Mouse (Mus musculus) cerebellum, postnatal 4 days (tissue): ENCODE measurements around the gene Apol7e.
A peak's percentile ranks its signal among the peaks of the same experiment; 100 is the strongest.
"Not testable (repeated sequence)": the region's sequence is repeated elsewhere in the genome, so short reads cannot be mapped to it uniquely, and the experiment has no call there.

Experiments used
- DNase-seq, 2 experiments: peaks; one replicate each; pipeline ENCODE4 v3.0.0; 2022; ENCODE audit warnings: low spot score in 2 of 2, mixed read lengths in 1 of 2

Apol7e gene

DNA sequence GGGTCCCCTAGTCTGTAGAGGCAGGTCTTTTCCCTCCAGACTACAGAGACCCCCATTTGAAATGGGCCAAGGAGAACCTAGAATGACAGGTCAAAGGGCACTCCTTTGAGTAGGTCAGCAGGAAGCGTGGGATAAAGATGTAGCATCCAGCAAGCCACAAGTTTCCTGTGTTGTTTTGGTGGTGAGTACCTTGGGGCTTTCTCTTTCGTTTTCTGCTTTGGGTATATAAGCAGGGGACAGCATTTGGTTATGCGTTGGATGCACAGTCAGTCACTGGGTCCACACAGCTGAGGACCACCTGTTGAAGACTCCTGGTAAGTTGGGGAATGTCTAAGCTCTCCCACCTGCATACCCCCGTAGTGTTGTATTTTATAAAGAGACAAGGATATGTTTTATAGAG, at the start of gene Apol7e:
Gene Apol7e, plus strand, starts transcription at position 202 of the 400 bp plus-strand sequence.
- not testable (repeated sequence) for DNase-seq

DNA sequence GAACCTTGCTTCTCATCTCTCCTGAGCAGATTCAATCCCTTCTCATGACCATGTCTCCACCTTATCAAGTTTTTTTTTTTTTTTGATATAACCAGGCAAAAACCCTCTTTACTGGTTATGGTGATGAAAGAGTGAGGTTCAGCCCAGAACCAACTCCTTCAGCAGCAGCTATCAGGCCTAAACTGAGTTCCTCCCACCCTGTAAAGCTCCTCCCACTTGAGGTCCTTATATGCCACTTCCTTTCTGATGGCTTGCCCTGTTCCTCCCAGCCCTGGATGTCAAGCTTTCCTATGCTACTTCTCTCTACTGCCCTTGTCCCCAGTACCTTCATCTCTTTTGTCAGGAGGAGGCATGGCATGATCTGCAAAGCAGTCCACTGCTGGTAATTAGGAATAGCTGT, 47.5 kb upstream of the Apol7e start:
- not testable (repeated sequence) for DNase-seq

DNA sequence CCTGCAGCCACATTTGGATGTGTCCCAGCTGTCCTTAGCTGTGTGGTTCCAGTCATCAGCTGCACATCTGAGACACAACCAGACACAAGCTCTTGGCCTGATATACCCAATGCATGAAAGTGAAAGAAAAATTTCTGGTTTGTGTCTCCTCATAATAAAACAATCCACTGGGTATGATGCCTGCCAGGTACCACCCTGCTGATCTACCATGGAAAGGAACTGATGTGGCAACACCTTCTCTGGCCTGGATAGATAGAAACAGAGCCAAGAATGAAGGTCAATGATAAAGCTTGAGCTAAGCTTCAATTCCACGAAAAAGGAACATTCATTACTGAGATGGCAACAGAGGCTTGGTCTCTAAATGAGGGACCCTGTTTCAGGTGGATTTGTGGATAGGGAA, 38.9 kb upstream of the Apol7e start:
- DNase-seq, result not testable (repeated sequence)

DNA sequence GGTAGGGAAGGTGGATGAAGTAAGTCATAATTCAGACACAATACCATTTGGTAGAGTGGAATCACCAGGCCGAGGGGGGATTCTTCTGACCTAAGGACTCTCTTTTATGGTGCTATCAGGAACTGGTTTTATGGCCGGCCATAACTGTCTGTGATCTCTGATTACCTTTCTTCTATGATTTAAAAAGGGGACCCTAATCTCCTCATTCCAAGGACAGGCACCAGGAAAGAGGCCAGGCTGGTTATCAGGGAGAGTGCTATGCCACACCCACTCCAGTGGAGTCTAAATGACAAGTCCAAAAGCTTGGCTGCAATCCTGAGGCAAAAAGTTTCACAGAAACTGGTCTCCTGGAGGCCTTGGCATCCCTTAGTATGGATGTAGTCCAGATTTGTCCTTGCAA, 36.8 kb upstream of the Apol7e start:
- not testable (repeated sequence) for DNase-seq

DNA sequence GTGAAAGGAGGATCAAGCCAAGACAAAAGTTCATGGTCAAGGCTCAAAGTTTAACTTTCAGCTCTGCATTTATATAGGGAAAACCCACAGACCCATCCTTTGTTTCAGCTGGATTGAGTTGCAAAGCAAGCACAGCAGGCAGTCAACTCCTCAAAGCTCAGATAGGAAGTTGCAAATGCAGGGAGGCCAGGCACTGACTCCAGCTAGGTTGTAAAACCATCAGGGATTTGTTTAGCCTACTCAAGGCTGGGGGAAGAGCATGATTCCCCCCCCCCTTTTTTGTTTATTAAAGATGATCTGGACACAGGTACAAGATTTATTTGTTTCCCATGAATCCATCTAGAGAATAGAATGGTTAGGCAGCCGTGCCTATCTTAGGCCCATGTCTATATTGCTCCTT, 24.6 kb upstream of the Apol7e start:
- DNase-seq, result not testable (repeated sequence)

DNA sequence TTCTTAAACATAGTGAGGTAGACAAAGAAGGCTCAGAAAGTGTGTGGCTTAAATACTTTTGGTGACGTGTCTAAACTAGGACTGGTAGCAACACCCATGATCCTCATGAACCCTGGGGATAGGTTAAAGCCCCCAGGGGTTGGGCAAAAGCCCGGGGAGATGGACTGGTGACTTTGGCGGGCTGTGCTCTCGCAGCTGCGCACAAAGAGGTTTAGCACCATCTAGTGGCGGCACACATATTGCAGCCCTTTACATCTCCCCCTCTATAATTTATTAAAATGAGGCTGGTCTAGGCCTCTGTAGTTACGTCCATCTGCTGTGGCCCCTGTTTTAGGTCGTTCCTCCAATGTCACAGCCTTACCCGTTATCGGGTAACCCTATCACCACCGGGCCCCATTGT, 14.7 kb upstream of the Apol7e start:
- peak in 1 of 2 experiments; percentile 37 for DNase-seq

DNA sequence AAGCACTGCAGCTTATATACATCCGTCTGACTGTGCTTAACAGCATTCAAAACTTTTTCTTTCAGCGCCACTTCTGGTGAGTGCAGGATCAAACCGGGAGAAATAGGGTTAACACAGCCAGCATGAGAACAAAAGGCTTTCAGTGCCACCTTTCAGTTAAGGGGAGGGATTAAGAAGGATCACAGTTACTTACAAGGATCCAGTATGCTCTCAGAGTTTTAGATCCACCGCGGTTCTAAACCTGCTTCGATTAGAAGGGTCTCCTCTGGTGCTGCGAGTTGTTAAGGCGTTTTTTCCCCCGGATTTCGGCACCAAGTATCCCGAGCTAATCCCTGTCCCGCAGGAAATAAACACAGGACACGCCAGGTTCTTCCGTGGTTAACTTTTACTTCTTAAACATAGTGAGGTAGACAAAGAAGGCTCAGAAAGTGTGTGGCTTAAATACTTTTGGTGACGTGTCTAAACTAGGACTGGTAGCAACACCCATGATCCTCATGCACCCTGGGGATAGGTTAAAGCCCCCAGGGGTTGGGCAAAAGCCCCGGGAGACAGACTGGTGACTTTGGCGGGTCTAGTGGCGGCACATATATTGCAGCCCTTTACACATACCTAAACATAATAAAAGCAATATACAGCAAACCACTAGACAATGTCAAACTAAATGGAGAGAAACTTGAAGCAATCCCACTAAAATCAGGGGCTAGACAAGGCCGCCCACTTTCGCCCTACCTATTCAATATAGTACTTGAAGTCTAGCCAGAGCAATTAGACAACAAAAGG, 6.9 kb upstream of the Apol7e start:
- DNase-seq, result not testable (repeated sequence)

DNA sequence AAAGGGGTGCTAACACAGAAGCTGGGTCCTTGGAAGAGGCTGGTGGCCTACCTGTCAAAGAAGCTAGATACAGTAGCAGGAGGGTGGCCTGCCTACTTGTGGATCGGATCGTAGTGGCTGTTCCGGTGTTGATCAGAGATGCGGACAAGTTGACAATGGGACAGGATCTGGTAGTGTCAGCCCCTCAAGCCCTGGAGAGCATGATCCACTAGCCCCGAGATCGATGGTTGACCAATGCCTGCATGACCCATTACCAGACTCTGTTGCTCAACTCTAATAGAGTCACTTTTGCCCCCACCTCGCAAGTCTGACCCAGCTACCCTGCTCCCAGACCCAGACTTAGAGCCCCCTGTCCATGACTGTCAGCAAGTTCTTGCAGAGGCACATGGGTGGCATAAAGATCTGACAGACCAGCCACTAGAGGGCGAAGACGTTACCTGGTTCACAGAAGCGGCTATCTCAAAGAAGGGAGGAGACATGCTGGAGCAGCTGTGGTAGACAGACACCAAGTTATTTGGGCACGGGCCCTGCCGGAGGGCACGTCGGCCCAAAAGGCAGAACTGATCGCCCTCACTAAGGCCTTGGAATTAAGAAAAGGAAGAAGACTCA, 3.9 kb upstream of the Apol7e start:
- not testable (repeated sequence) for DNase-seq

DNA sequence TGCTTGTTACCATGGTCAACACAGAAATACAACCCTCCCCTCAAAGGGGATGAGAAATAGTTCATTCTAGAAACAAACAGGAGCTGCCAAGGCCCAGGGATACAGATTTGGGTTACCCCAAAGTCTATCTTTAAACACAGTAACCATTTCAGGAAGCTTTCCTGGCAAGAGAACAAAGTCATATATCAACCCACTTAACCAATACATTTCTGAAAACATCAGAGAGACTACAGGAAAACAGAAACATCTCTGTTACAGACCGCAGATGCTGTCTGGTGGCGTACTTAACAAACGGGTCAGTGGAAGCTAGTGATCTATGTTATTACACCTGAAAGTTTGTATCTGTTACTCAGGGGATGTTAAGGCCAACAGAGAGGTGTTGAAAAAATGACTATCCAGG, 6.6 kb downstream of the Apol7e start:
- DNase-seq, result not testable (repeated sequence)

DNA sequence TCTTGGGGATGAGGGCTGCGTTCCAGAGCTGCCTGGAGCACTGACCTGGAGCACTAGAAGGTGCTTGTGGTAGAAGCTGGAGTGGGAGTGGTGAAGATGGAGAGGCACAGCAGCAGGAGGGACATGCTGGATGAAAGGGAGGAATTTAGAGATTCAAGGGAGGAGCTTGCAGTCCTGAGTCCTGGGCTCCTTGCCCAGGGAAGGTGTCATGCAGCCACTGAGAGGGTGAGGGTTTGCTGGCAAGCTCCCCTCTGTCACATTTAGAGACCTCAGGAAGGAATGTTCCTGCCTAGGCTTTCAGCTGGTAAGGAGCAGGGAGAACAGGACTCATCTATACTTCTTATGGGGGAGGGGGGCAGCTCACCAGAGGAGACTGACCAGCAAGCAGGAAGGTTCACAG, 10.3 kb downstream of the Apol7e start:
- not testable (repeated sequence) for DNase-seq

DNA sequence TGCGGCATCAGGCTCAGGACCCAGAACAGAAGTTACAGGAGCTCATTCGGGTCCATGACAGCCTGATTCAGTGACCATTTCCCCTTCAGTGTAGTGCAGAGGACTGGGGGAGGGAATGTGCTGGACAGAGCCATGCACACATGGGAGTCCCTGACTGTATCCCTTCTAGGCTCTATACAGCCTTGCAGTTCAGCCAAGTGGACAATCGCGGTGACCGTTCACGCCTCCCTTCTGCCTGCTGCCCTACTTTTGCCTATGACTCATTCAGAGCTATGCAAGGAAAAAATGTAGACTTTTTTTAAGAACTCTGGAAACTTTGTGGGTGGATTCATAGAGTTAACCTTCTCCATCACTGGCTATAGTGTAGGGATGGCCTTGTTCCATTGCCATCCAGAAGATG, 19.6 kb downstream of the Apol7e start:
- not testable (repeated sequence) for DNase-seq

DNA sequence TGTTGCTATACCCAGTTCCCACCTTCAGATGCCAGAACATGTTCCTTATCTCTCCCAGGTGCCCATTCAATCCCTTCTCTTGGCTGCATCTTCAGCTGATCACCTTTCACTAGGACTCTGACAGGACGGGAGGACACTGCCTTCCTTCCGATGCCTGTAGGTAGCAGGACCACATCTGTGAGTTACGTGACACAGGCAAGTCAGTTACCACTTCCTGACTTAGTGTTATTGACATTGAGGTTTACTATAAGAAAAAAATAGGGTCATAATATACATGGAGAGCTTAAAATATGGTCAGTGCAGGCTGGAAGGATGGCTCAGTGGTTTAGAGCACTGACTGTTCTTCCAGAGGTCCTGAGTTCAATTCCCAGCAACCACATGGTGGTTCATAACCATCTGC, 22.9 kb downstream of the Apol7e start:
- not testable (repeated sequence) for DNase-seq

DNA sequence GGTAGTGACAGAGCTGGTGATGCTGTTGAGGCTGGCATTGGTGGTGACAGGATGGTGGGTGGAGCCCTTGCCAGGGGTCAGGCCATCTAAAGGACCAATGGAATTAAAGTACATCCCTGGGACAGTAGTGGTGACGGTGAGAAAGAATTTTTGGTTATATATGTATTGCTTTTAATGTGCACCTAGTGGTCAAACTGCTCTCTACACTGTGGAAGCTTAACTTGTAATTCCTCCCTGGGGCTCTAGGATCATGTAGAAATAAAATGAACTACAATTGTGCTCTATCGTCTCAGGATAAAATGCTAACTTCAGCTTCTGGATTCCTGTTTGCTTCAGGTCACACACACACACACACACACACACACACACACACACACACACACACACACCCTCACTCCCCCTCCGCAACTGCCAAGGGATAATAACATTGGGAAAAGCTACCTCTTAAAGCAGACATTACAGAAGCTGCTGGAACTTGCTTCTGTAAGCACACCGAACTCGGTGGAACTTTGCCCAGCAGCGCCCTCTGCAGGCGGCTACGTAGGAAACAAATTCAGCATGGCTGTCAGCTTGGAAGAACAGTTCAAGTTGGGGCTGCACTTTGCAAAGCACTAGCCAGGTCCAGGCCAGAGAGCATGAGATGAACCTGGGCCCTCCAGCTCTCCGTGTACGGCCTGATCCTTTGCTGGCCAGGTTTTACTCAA, 25.7 kb downstream of the Apol7e start:
- not testable (repeated sequence) for DNase-seq

DNA sequence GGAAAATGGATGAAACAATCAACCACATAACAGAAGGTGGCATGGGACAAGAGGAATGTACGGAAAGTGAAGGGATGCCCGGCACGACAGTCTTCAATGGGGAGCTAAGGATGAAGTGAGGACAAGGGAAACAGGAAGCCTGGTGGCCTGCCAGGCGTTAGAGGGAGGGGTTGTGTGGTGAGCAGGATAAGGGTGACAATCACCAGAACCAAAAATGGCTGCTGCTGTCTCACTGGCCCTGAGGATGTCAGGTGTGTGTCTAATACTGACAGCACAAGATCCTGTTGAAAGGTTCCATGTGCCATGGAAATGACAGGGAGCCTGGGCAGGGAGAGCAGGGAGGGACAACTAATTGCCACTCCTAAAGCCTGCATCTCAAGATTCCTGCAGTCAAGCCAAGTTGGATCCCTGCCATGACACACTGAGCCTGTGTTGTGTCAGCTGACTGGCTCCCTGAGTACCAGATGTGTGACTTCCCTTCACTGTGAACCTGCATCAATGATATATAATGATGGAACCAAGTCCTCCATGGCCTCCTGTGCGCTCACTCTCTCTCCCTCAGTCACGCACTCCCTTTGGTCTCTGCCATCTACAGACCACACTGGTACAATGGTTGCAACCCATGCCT, 26.9 kb downstream of the Apol7e start:
- DNase-seq, result not testable (repeated sequence)

DNA sequence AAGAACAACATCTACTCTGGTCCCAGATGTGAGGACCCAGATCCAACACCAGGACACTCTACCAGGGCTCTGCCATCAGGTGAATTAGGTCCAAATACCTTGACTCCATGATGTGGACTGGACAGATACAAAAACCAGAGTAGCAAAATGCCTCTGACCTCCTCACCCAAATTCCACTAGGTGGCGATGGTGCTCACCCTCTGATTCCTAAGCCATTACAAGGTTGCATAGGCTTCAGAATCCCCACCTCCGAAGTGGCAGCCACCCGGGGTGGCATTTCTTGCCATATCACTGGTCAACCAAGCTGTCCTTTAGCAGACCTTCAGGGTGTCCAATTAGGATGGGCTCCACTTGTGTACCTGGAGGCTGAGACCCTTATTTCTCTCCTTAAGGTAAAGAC, 28.5 kb downstream of the Apol7e start:
- DNase-seq, result not testable (repeated sequence)

DNA sequence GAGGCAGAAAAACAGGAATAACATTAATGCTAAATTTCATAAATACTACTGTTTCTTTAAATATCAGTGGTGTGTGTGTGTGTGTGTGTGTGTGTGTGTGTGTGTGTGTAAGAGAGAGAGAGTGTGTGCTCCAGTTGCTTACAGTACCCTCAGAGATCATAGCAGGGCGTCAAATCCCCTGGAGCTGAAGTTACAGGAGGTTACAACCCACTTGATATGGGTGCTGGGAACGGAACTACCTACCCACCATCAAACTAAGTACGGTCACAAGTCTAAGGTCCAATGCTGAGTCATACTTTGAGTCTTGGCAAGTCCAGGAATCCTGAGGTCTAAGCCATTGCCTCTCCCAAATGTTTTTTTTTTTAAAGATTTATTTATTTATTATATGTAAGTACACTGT, 29.1 kb downstream of the Apol7e start:
- not testable (repeated sequence) for DNase-seq

DNA sequence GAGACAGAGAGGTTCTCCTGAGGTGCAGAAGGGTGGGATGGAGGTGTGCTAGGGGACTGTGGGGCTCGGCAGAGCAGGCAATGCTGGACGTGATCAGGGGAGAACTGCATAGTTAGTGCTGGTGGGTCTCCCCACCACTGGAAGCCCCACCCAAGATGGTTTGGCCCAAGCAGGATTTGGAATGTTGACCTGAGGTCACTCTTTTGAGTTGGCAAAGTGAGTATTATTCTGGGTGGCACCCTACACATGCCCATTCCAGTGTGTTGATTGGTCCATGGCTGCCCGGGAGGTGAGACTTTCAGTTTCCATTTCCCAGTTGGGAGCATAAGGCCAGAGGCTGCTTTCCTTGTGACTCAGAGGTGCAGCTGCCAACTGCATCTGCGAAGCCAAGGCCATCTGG, 30.1 kb downstream of the Apol7e start, which contains the start of gene Apol9b:
Gene Apol9b, plus strand, starts transcription at position 301 of the 400 bp plus-strand sequence.
- DNase-seq, result not testable (repeated sequence)

DNA sequence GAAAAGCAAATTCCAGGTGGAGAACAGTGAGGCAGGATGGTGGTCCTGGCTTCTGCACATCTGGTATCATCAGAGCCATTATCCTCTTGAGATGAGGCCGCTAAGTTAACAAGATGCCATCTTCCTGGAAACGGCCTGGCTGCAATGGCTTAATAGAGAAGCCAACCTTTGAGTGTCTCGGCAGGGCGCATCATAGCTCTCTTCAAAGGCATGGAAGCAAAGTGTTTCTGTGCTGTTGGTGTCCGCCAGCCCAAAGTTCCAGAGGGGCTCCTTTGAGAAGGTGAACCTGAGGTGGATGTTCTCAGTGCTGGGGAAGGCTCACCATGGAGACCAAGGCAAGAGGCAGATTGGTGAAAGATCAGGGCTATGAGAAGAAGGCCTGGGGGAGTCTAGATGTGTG, 32.9 kb downstream of the Apol7e start:
- no peak for DNase-seq

DNA sequence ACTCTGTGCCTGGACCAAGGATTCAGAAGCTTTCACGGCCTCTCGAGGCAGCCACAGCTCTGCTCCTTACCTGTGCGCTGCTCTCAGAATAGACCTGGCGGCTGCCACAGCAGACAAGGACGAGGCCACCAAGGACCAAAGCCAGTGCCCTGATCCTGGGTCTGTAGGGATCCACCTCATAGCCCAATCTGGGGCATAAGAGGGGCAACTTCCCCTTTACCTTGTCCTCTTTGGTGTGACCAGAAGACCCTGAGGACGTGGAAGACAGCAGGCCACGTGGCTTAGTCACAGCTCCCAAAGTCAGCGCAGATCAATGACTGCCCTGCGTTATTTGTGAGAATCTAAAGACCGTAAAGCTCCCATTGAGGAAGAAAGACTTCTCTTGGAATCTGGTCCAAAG, 34.2 kb downstream of the Apol7e start:
- not testable (repeated sequence) for DNase-seq

DNA sequence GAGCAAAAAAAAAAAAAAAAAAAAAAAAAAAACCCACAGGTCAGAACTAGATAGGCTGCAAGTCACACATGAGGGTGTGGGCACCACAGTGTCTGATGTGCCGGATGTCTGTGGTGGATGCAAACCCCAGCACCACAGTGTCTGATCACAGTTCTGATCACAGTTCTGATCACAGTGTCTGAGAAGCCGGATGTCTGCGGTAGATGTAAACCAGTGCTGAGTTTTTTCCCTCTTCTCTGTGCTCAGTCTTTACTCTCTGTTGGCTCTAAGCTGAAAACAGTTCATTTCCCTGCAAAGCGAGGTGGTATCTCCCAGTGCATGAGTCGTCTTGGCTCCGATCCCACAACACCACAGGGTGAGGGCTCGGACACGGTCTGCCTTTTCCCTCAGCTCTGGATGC, 34.7 kb downstream of the Apol7e start:
- peak in 1 of 2 experiments; percentile 40 for DNase-seq

DNA sequence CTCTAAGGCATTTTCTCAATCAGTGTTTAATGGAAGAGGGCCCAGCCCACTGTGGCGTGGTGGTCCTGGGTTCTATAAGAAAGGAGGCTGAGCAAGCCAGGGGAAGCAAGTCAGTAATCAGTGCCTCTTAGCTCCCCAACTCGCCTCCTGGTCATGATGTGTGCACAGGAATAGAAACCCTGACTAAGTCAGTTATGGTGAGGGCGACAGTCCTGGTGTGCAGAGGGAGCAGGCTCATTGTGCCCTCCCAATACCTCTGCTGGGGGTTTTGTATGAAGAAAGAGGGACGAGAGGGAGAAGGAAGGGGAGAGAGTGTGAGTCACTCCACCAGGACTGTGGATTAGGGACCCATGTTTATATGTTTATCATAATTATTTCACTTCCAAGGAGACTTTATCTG, 35.2 kb downstream of the Apol7e start:
- DNase-seq, result not testable (repeated sequence)
